Mouse (Mus musculus): ENCODE measurements around the gene Ccr10. TPM values are rescaled to one million over a fixed set of nuclear protein-coding genes. Genes with fewer than 3 reads are reported as not detected.

Ccr10 gene
- polyA plus RNA-seq, 1 experiment from 2014 or later = 0.13 TPM

DNA sequence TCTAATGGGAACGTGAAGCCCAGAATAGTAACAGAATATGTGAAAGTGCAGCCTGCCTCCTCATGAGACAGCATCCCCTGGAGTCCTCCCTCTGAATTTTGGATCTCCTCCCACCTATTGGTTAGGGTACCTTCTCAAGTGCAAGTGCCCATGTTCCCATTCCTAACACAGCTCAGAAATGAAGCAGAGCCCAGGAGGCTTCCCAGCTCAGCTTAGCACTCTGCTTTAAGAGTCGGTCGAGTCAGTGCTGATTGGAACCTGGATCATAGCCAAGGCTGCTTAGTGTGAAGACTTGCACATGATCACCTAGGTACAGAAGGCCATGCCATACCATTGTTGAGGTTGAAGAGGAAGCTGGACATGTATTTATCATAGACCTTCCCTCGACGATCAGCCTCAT, 18.9 kb upstream of the Ccr10 start:
- Histone ChIP-seq H3K36me3 (ENCODE audit: control insufficient read depth, insufficient read depth) (peaks cover 62% of the 10 kb centered on the region), H3K4me3 (ENCODE audit: low read depth, low read length) (no peak overlapping the region), H3K27ac (ENCODE audit: low read depth, low read length) (no peak overlapping the region), H3K27me3 (replicated peaks; ENCODE audit: control insufficient read depth, insufficient read depth, low read length) (no peaks in the 10 kb centered on the region), H3K9ac (ENCODE audit: low read depth, low read length) (no peak overlapping the region), H3K4me1 (replicated peaks; ENCODE audit: control insufficient read depth, insufficient read depth, low read length) (no peaks in the 10 kb centered on the region), H3K9me3 (ENCODE audit: control insufficient read depth) (no peaks in the 10 kb centered on the region), H3K4me2 (replicated peaks; ENCODE audit: low read depth) (no peak overlapping the region)
- WGBS = 70% methylated on average over 5 of the region's 5 CpGs
- no peak for TF ChIP-seq CTCF (IDR thresholded peaks at IDR 0.05; ENCODE audit: low read depth)
- ATAC-seq = no peak

DNA sequence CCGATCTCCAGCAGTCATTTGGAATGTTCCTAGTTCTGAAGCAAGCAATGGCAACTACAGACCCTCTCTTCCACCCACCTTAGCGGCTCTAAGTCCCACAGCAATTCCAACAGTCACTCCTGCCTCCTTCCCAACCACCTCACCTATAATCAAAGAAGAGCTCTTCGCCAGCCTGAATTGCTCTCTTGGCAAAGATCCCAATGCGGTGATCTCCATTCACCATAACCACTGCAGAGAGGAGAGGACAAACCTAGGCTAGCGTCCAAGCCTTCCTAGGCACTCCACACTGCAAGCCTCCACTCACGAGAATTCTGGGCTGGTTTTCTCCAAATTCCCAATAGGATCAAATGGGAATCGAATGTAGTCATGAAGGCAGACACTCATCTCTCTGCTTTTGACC, 17.8 kb upstream of the Ccr10 start:
- no peak for TF ChIP-seq CTCF (IDR thresholded peaks at IDR 0.05; ENCODE audit: low read depth)
- Histone ChIP-seq H3K9ac (ENCODE audit: low read depth, low read length) (no peak overlapping the region), H3K27me3 (replicated peaks; ENCODE audit: control insufficient read depth, insufficient read depth, low read length) (no peaks in the 10 kb centered on the region), H3K4me2 (replicated peaks; ENCODE audit: low read depth) (no peak overlapping the region), H3K36me3 (ENCODE audit: control insufficient read depth, insufficient read depth) (peaks cover 52% of the 10 kb centered on the region), H3K4me3 (ENCODE audit: low read depth, low read length) (no peak overlapping the region), H3K27ac (ENCODE audit: low read depth, low read length) (no peak overlapping the region), H3K9me3 (ENCODE audit: control insufficient read depth) (no peaks in the 10 kb centered on the region), H3K4me1 (replicated peaks; ENCODE audit: control insufficient read depth, insufficient read depth, low read length) (no peaks in the 10 kb centered on the region)
- 89% methylated on average over 7 of the region's 7 CpGs for WGBS
- no peak for ATAC-seq

DNA sequence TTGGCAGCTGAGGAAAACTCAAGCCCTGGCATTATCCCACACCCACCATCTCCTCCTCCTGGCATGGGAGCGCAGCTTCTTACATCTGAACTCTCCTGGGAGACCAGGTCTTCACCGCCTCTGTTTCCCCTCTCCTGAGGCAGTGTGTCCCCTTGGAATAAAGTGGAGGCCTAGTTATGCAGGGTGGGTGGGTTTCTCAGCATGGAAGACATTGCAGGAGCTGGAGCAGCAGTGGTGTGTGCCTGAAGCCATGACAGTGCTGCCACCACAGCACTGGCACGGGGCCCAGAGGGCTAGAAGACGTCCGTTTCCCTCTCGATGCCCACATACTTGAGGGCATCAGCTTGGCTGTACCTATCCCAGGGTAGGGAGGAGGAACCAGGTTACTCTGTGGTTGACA, 17.4 kb upstream of the Ccr10 start:
- H3K36me3 ChIP-seq (ENCODE audit: control insufficient read depth, insufficient read depth) = peaks cover 47% of the 10 kb centered on the region
- TF ChIP-seq CTCF (IDR thresholded peaks at IDR 0.05; ENCODE audit: low read depth) = no peak
- H3K4me1 ChIP-seq (replicated peaks; ENCODE audit: control insufficient read depth, insufficient read depth, low read length) = no peaks in the 10 kb centered on the region
- H3K4me2 ChIP-seq (replicated peaks; ENCODE audit: low read depth) = no peak overlapping the region
- no peaks in the 10 kb centered on the region for H3K27me3 ChIP-seq (replicated peaks; ENCODE audit: control insufficient read depth, insufficient read depth, low read length)
- no peak overlapping the region for H3K4me3 ChIP-seq (ENCODE audit: low read depth, low read length)
- no peak for ATAC-seq
- H3K9me3 ChIP-seq (ENCODE audit: control insufficient read depth) = no peaks in the 10 kb centered on the region
- WGBS = 92% methylated on average over 6 of the region's 6 CpGs
- no peak overlapping the region for H3K9ac ChIP-seq (ENCODE audit: low read depth, low read length)
- no peak overlapping the region for H3K27ac ChIP-seq (ENCODE audit: low read depth, low read length)

DNA sequence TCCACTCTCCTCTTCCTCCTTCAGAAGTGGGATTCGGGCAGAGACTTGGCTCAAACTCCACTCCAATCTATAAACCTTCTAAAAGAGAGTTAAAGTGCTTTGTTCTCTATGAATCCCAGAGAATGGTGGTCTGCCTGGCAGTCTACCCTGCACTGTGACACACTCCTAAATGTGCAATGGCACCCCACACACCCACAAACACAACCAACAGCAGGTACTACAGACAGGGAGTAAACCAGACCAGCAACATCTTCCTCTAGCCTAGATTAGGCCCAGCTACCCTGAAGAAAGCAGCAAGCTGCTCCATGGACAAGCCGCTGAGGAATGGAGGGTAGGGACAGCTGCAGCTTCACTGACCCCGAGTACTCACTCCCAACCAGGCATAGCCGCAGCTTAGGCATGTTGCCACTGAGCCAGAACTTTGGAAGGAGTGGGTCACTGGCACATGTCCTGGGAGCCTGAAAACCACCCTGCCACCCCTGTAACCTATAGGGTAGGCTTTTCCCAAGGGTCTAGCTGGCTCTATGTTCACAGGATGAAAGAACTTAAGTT, 16.8 kb upstream of the Ccr10 start:
- H3K4me2 ChIP-seq (replicated peaks; ENCODE audit: low read depth) = no peak overlapping the region
- ATAC-seq = no peak
- no peaks in the 10 kb centered on the region for H3K4me1 ChIP-seq (replicated peaks; ENCODE audit: control insufficient read depth, insufficient read depth, low read length)
- H3K27ac ChIP-seq (ENCODE audit: low read depth, low read length) = no peak overlapping the region
- 85% methylated on average over 4 of the region's 4 CpGs for WGBS
- H3K9me3 ChIP-seq (ENCODE audit: control insufficient read depth) = no peaks in the 10 kb centered on the region
- H3K4me3 ChIP-seq (ENCODE audit: low read depth, low read length) = no peak overlapping the region
- no peak overlapping the region for H3K9ac ChIP-seq (ENCODE audit: low read depth, low read length)
- no peak for TF ChIP-seq CTCF (IDR thresholded peaks at IDR 0.05; ENCODE audit: low read depth)
- no peaks in the 10 kb centered on the region for H3K27me3 ChIP-seq (replicated peaks; ENCODE audit: control insufficient read depth, insufficient read depth, low read length)
- H3K36me3 ChIP-seq (ENCODE audit: control insufficient read depth, insufficient read depth) = peaks cover 43% of the 10 kb centered on the region

DNA sequence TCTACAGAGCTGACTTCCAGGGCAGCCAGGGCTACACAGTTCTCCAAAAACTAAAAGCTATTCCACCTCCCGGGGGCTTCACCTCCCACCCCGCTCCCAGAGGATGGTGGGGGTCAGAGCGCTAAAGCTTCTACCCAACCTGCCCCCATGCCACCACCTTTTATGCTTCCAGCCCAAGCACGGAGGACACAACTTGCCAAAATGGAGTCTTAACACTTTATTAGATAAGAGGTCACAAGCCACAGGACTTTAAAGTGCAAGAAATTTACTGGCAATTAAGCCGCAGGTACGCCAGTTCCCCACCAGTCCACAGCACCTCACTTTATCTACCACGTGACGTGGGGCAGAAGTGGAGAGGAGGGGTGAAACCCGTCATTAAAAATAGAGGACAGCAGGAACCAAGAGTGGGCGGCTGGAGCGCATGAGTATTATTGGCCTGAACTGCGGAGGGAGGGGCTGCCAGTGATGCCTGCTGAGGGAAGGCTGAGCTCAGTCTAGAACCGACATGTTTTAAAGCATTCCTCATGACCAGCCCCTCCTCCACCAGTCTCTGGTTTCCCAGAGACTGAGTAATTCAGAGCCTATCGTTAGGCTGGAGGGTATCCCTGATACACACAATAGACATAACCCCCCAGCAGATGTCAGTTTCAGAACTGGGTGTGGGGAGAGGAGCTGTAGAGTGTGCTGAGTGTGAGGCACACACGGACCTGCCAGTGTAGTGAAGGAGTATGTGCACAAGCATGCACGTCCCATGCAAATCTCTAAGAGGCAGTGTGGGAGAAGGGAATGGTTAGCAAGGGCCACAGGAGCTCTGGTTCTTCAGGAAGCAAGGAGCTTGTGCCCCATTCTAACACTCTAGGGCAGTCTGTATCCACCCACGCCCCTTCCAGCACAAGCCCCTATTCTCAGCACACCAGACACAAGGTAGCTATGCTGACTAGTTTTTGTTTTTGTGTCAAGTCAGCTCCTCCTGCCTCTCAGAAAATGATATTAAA, 16.0 kb upstream of the Ccr10 start:
- no peaks in the 10 kb centered on the region for H3K27me3 ChIP-seq (replicated peaks; ENCODE audit: control insufficient read depth, insufficient read depth, low read length)
- 64% methylated on average over 17 of the region's 17 CpGs for WGBS
- no peak for TF ChIP-seq CTCF (IDR thresholded peaks at IDR 0.05; ENCODE audit: low read depth)
- no peak overlapping the region for H3K27ac ChIP-seq (ENCODE audit: low read depth, low read length)
- no peak overlapping the region for H3K9ac ChIP-seq (ENCODE audit: low read depth, low read length)
- no peak for ATAC-seq
- no peaks in the 10 kb centered on the region for H3K4me1 ChIP-seq (replicated peaks; ENCODE audit: control insufficient read depth, insufficient read depth, low read length)
- H3K36me3 ChIP-seq (ENCODE audit: control insufficient read depth, insufficient read depth) = peaks cover 41% of the 10 kb centered on the region
- H3K9me3 ChIP-seq (ENCODE audit: control insufficient read depth) = no peaks in the 10 kb centered on the region
- H3K4me3 ChIP-seq (ENCODE audit: low read depth, low read length) = no peak overlapping the region
- no peak overlapping the region for H3K4me2 ChIP-seq (replicated peaks; ENCODE audit: low read depth)

DNA sequence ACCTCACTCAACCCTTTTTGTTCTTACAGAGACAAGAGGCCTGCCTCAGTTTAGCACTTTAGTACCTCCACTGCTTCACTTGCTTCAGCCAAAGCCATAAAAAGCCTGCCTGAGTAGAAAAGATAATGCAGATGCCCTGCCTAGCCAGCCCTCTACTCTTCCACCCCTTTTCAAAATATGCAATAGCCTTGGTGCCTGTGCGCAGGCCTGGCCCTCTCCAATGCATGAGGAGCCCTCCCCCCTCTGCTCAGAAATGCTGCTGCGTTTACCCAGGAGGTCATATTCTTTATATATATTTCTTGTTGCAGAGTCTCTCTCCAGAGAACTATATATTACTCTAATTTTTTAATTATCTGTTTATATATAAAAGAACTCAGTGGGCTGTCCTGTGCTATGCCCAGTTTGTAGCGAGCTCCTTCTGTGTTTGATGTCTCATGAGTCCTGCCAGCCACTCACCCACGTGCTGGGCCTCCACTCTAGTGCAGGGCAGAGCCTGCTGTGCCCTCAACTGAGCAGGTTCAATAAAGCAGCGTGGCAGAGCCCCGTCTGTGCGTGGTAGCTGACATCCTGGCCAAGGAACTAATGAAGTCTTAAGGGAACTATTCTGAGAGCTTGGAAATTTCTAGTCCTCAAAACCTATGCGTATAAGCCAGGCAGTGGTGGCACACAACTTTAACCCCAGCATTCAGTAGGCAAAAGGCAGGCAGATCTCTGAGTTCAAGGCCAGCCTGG, 15.1 kb upstream of the Ccr10 start:
- H3K4me1 ChIP-seq (replicated peaks; ENCODE audit: control insufficient read depth, insufficient read depth, low read length) = no peaks in the 10 kb centered on the region
- 48% methylated on average over 8 of the region's 8 CpGs for WGBS
- ATAC-seq = no peak
- H3K27me3 ChIP-seq (replicated peaks; ENCODE audit: control insufficient read depth, insufficient read depth, low read length) = no peaks in the 10 kb centered on the region
- H3K27ac ChIP-seq (ENCODE audit: low read depth, low read length) = peak overlapping the region; percentile 73
- no peak overlapping the region for H3K9ac ChIP-seq (ENCODE audit: low read depth, low read length)
- H3K36me3 ChIP-seq (ENCODE audit: control insufficient read depth, insufficient read depth) = peaks cover 34% of the 10 kb centered on the region
- H3K4me2 ChIP-seq (replicated peaks; ENCODE audit: low read depth) = 0 out of 2 replicates have a peak overlapping the region, but pooled peaks have one; percentile 3
- no peak overlapping the region for H3K4me3 ChIP-seq (ENCODE audit: low read depth, low read length)
- H3K9me3 ChIP-seq (ENCODE audit: control insufficient read depth) = no peaks in the 10 kb centered on the region
- TF ChIP-seq CTCF (IDR thresholded peaks at IDR 0.05; ENCODE audit: low read depth) = no peak

All from intestine, postnatal 0 days (tissue).